Mouse (Mus musculus): ENCODE measurements around the gene Mrpl55. TPM values are rescaled to one million over a fixed set of nuclear protein-coding genes. Genes with fewer than 3 reads are reported as not detected.

Mrpl55 gene
- 10 to 100 TPM; 38.5 to 39.9 TPM for total RNA-seq (2021)
- long read RNA-seq, experiment 1, transcript Mrpl55-201 (4 exons, 940 nt), result major isoform, 24 of 52 reads
- long read RNA-seq, experiment 1, transcript Mrpl55-205 (4 exons, 718 nt), result minor isoform, 7 of 52 reads
- long read RNA-seq, experiment 1, transcript Mrpl55-203 (4 exons, 792 nt), result minor isoform, 9 of 52 reads
- long read RNA-seq, experiment 1, partial matches to known transcripts, result 1 of 52 reads
- long read RNA-seq, experiment 1, other reads (novel, unspliced or antisense), result 8 of 52 reads
- long read RNA-seq, experiment 2, transcript Mrpl55-205 (4 exons, 718 nt), result minor isoform, 7 of 49 reads
- long read RNA-seq, experiment 2, transcript Mrpl55-203 (4 exons, 792 nt), result minor isoform, 5 of 49 reads
- long read RNA-seq, experiment 2, transcript Mrpl55-201 (4 exons, 940 nt), result major isoform, 19 of 49 reads
- long read RNA-seq, experiment 2, partial matches to known transcripts, result 4 of 49 reads
- long read RNA-seq, experiment 2, other reads (novel, unspliced or antisense), result 10 of 49 reads

DNA sequence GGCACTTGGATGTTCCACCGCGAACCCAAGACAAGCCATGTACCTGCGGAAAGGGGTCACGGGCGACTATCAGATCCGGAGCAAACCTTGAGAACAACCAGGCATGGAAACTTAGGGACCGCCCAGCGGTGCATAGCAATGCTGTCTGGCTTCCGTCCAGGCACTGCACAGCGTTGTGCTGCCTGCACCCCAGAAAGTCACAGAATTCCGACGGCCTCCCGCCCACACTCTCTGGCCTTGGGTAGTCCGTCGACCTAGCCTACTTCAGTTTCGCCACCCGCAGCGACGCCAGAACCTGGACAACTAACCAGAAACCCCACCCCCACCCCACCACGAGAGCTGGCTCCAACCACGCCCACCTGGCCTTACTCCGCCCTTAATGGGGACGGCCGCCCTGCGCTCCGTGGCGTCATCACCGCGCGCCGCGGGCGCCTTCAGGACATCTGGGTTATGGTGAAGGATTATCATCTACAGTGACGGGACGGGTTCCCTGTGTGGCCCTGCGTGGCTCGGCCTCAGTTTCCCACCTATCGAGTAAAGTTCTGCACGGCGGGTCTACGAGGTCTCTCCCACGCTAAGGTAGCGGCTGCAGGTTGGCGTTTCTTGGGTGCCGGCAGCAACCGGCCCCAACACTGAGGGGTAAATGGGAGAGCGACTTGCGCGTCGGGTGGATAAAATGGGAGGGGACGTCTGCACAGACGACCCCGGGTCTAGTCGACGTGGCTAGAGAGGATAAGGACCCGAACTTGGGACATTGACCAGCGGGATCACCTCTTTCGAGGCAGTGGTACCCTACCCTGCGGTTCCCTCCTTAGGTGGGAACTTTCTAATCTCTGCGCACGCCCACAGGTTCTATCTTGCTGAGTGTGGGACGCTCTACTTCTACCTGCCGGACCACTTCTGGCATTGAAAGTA is at the start of gene Mrpl55:
Mrpl55 (plus strand) TSS at position 406 of the 915 bp plus-strand sequence.
- intact Hi-C loops (cut with DNase I), result no loop called here
- peak; percentile 95 for DNase-seq (ENCODE audit: low spot score in 2 of 2)

DNA sequence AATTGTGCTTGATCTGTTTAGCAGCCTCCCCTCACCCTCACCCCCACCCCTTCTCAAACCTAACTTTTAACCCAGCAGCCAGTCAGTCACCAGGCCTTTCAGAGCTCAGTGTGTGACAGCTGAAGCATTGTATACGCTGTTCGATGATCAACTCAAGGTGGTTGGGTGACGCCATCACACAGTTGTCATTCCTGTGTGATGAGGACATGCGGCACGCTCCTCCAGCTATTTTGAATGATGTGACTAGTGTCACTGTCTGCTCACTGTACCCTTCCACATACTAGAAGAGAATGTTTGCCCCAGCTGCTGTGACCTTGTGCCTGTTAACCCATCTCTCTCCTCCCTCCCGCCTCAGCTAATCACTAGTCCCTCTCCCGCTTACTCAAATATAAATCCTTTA is 48.1 kb upstream of the Mrpl55 start:
- intact Hi-C loops (cut with DNase I), result no loop called here
- no peak for DNase-seq (ENCODE audit: low spot score in 2 of 2)

- no peak for DNase-seq (ENCODE audit: low spot score in 2 of 2)
- intact Hi-C loops (cut with DNase I), result no loop called here
Observed at GRCm38 (mm10) chr11:59155900-59156299, 46.4 kb upstream of the Mrpl55 start.

- intact Hi-C loops (cut with DNase I), result no loop called here
- DNase-seq (ENCODE audit: low spot score in 2 of 2), result no peak
Observed at GRCm38 (mm10) chr11:59159099-59159498, 43.2 kb upstream of the Mrpl55 start.

GRCm38 (mm10) chr11:59159558-59159957 is 42.7 kb upstream of the Mrpl55 start:
- intact Hi-C loops (cut with DNase I), result no loop called here
- no peak for DNase-seq (ENCODE audit: low spot score in 2 of 2)

GRCm38 (mm10) chr11:59161398-59161797 is 40.9 kb upstream of the Mrpl55 start:
- intact Hi-C loops (cut with DNase I), result no loop called here
- DNase-seq (ENCODE audit: low spot score in 2 of 2), result no peak

DNA sequence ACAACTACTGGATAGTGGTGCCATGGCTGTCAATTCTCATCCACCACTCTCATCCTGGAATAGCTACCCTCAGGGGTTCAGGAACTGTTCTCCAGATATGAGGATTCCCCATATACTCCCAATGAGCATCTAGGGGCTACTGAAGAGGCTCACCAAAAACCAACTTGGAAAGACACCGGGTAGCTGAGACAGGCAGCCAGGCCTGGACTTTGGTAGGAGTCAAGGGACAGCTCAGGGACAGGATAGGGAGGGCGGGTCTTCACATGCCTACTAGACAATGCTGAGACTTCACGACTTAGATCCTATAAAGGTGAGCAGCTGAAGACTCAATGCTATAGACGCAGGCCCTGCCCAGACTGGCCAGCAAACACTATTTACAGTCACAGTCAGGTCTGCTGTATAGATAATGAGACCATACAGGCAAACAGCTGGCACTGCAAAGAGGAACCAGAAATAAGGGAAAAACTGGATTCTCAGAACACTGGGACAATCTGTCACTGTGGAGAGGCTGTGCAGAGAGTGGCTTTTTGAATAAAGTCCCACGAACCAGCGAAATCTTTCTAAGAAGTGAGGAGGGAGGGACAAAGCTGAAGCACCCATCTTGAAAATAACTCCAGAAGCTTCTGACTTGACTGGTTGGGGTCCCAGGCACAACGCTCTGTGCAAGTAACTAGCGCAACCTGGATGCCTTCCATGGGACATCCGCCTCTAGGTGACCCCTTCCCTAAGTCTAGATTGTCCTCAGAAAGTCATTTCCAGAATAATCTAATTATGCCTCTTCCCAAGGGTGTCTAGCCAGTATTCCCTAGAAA is 39.6 kb upstream of the Mrpl55 start:
- peak in 1 of 2 experiments; percentile 15 for DNase-seq (ENCODE audit: low spot score in 2 of 2)
- intact Hi-C loops (cut with DNase I), result no loop called here

DNA sequence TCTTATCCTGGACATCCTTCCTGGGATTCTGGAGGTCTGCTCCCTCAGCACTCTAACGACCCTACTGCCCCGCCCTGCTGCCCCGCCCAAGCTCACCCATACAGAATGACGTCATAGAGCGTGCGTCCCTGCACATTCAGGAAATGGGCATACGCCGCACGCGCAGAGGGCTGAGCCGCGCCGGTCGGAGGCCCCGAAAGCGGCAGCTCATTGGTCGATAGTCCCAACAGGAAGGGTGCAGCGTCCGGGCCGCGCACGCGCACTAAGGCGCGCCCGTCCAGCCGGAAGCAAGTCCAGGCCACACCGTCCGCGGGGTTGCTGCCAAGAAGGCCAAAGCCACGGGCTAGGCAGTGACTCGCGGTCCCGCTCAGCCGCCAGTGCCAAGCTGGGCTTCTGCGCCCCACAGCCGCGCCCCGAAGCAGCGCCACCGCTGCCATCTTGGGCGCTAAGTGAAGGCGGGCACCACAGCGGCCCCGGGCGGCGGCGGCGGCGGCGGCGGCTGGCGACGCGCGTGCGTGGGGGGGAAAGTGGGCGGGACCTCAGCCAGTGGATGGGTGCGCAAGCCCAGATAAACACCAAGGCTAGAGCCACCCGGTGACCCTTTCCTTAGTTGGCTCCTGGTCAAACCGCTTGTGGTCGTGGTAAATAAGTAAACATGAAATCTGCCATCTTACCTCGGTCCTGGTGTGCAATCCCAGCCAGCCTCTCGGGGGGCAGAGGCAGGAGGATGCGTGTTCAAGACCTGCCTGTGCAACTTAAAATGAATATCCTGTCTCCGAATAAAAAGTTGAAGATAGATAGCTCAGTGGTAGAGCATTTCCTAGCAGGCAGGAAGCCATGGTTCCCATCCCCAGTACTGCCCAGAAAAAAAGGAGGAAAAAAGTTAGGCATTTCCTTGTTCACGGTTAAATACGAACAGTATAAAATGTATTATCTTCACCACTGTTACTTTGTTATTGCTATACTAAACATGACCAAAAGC is 38.7 kb upstream of the Mrpl55 start, which contains the start of gene Iba57:
Iba57 (minus strand) TSS at position 485 of the 982 bp plus-strand sequence.
- peak; percentile 99 for DNase-seq (ENCODE audit: low spot score in 2 of 2)
- intact Hi-C loops (cut with DNase I), result no loop called here

DNA sequence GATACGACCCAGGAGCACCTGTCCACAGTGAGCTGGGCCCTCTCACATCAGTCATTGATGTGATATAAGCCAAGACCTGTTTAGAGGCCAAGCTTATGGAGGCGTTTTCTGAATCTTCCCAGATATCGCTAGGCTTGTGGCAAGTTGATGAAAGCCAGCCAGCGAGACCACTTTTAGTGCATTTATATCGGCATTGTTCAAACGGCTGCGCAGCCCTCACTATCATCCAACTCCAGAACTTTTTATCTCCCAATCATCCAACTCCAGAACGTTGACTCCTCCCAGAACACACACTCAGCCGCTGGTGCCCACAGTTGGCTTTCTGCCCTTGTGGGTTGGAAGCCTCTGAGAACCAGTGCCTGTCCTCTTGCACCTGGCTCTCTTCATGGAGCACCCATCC is 37.9 kb upstream of the Mrpl55 start:
- intact Hi-C loops (cut with DNase I), result no loop called here

DNA sequence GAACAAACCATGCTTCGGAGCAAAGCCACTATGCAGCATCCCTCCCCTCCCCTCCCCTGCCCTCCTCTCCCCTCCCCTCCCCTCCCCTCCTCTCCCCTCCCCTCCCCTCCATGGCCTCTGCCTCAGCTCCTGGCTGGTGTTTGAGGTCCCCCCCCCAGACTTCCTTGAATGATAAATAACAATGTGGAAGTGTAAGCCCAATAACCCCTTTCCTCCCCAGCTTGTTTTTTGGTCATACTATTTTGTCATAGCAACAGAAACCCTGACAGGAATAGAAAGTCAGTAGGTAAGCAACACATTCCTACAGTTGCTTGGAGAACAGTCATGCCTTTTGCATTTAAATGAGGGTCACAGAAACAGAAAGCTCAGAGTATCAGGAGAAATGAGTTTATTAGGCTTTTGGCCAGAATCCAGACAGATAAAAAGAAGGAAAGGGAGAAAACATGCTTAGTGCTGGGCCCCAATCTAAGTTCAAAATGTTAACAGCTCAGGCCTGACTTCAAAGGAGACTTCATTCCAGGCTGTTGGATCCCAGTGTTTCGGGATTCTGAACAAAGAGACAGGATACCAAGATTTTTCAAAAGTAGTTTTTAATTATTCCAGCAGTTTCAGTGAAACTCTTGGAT is 36.6 kb upstream of the Mrpl55 start:
- DNase-seq (ENCODE audit: low spot score in 2 of 2), result no peak
- intact Hi-C loops (cut with DNase I), result no loop called here

More for the DNA sequence above, 37.9 kb upstream of the Mrpl55 start:
- no peak for DNase-seq (ENCODE audit: low spot score in 2 of 2)

DNA sequence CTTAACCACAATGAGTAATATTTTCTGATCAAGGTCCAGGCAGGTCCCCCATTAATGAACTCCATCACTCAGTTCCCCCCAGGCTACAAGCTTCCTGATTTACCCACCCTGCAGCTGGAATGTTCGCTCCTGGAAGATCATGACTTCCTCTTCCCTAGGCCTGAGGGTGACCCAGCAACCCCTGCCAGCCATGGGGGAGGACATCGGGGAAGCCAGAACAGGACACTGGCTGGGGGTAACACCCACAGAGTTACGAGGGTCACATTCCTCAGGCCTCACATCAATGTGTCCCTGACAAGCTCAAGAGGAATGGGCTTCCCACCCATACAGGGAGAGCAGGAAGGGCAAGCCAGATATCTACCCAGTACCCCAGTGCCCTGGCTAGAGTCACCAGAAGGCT is 32.5 kb upstream of the Mrpl55 start:
- no peak for DNase-seq (ENCODE audit: low spot score in 2 of 2)
- intact Hi-C loops (cut with DNase I), result no loop called here

- intact Hi-C loops (cut with DNase I), result no loop called here
- DNase-seq (ENCODE audit: low spot score in 2 of 2), result no peak
Observed at GRCm38 (mm10) chr11:59170549-59170948, 31.7 kb upstream of the Mrpl55 start.

- no peak for DNase-seq (ENCODE audit: low spot score in 2 of 2)
Observed at GRCm38 (mm10) chr11:59174189-59174838, 28.0 kb upstream of the Mrpl55 start.

DNA sequence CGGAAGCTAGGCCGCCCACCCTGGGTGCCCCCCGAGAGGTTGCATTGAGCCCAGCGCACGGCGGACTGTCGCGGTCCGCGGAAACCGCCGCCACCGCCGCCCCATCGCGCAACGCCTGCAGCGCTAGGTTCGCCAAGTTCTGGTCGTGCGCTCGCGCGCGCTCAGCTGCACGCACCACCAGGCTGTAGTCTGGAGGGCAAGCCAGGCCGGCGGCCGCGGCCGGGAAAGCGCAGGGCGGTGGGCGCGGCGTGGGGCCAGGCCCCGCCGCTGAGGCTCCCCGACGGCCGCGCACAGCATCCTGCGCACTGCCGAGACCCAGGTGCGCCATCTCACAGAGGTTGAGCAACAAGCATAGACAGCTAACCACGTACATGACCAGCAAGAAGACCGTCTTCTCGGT is 25.8 kb upstream of the Mrpl55 start:
- intact Hi-C loops (cut with DNase I), result no loop called here
- no peak for DNase-seq (ENCODE audit: low spot score in 2 of 2)

More at GRCm38 (mm10) chr11:59174189-59174838, 28.0 kb upstream of the Mrpl55 start:
- intact Hi-C loops (cut with DNase I), result no loop called here

- intact Hi-C loops (cut with DNase I), result no loop called here
- DNase-seq (ENCODE audit: low spot score in 2 of 2), result no peak
Observed at GRCm38 (mm10) chr11:59176921-59177320, 25.4 kb upstream of the Mrpl55 start.

DNA sequence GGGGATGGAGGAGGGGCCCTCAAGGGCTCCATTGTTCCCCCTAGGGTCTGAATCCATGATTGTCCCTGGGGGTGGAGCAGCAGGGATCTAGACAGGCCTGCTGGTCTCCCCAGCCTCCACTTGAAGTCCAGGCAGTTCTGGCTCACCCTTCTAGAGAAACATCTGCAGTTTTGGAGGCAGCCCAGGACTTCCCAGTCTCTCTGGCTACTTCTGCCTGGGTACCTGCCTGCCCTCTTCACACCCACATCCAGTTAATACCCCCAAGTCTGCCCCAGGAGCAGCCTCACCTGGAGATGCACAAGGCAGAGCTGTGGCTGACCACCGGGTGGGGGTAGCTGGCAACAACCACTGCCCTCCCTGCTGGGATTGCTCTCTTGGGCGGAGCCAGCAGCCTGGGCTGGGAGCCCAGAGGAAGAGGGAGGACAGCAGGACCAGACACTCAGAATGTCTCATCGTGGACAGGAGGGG is 19.4 kb upstream of the Mrpl55 start, which contains the start of gene Gjc2:
Gjc2 (minus strand) TSS at position 350 of the 468 bp plus-strand sequence.
- no peak for DNase-seq (ENCODE audit: low spot score in 2 of 2)
- intact Hi-C loops (cut with DNase I), result loop anchor here (5.0 to 10.0 kb wide), 2 partner anchors 86 to 208 kb away; partner anchors contain the start of gene Trim11

DNA sequence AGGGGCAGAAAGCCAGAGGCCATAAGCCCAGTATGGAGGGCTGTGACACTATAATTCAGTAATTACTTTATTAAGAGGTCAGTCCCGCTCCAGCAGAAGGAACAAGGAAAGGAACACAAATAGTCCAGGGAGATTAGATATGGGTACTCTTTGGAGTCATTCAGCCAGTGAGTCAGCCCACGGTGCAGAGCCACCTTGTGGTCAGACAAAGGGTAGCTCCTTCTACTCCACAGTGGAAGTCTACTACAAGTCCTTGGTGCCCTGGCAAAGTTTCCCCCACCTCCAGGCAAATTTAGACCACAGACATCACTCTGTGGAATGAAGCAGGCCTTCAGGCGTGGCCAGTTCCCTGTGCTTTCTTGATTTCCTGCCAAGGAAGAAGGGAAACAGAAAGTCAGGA is 18.5 kb upstream of the Mrpl55 start:
- intact Hi-C loops (cut with DNase I), result loop anchor here (5.0 to 10.0 kb wide), 2 partner anchors 87 to 209 kb away; partner anchors contain the start of gene Trim11

More for the DNA sequence above, 18.5 kb upstream of the Mrpl55 start:
- peak; percentile 61 to 76 for DNase-seq (ENCODE audit: low spot score in 2 of 2)

Measured in left cerebral cortex, postnatal 14 days (tissue).